Mouse (Mus musculus): ENCODE results near the gene Rspo3.

Gene Rspo3

GRCm38 (mm10) chr10:29535546-29536260 is at the start of gene Rspo3:
Rspo3 (minus strand) TSS chr10:29535867.
- DNase-seq (ENCODE audit: low spot score) = peak; percentile 65

- no peak for DNase-seq (ENCODE audit: low spot score)
Measured at GRCm38 (mm10) chr10:29581940-29582339, 46.3 kb upstream of the Rspo3 start.

- no peak for DNase-seq (ENCODE audit: low spot score)
Measured at GRCm38 (mm10) chr10:29581476-29581875, 45.8 kb upstream of the Rspo3 start.

GRCm38 (mm10) chr10:29555983-29556382 is 20.3 kb upstream of the Rspo3 start:
- DNase-seq (ENCODE audit: low spot score) = peak; percentile 12

GRCm38 (mm10) chr10:29554365-29554764 is 18.7 kb upstream of the Rspo3 start:
- peak; percentile 24 for DNase-seq (ENCODE audit: low spot score)

- DNase-seq (ENCODE audit: low spot score) = no peak
Measured at GRCm38 (mm10) chr10:29542982-29543381, 7.3 kb upstream of the Rspo3 start.

GRCm38 (mm10) chr10:29539516-29539915 is 3.8 kb upstream of the Rspo3 start:
- DNase-seq (ENCODE audit: low spot score) = no peak

GRCm38 (mm10) chr10:29538791-29539190 is 3.1 kb upstream of the Rspo3 start:
- DNase-seq (ENCODE audit: low spot score) = no peak

- DNase-seq (ENCODE audit: low spot score) = no peak
Measured at GRCm38 (mm10) chr10:29534830-29535227, 838 bp downstream of the Rspo3 start.

- peak; percentile 67 for DNase-seq (ENCODE audit: low spot score)
Measured at GRCm38 (mm10) chr10:29533846-29534829, 1.5 kb downstream of the Rspo3 start.

GRCm38 (mm10) chr10:29532821-29533715 is 2.6 kb downstream of the Rspo3 start:
- peak; percentile 92 for DNase-seq (ENCODE audit: low spot score)

- no peak for DNase-seq (ENCODE audit: low spot score)
Measured at GRCm38 (mm10) chr10:29513563-29513962, 22.1 kb downstream of the Rspo3 start.

GRCm38 (mm10) chr10:29508167-29508566 is 27.5 kb downstream of the Rspo3 start:
- peak; percentile 19 for DNase-seq (ENCODE audit: low spot score)

- DNase-seq (ENCODE audit: low spot score) = no peak
Measured at GRCm38 (mm10) chr10:29497205-29497822, 38.4 kb downstream of the Rspo3 start.

GRCm38 (mm10) chr10:29493996-29494395 is 41.7 kb downstream of the Rspo3 start:
- DNase-seq (ENCODE audit: low spot score) = no peak

- DNase-seq (ENCODE audit: low spot score) = no peak
Measured at GRCm38 (mm10) chr10:29480945-29481344, 54.7 kb downstream of the Rspo3 start.

GRCm38 (mm10) chr10:29479401-29479800 is 56.3 kb downstream of the Rspo3 start:
- no peak for DNase-seq (ENCODE audit: low spot score)

- no peak for DNase-seq (ENCODE audit: low spot score)
Measured at GRCm38 (mm10) chr10:29470454-29470853, 65.2 kb downstream of the Rspo3 start.

- no peak for DNase-seq (ENCODE audit: low spot score)
Measured at GRCm38 (mm10) chr10:29460100-29460499, 75.6 kb downstream of the Rspo3 start.

GRCm38 (mm10) chr10:29459632-29460031 is 76.0 kb downstream of the Rspo3 start:
- peak; percentile 19 for DNase-seq (ENCODE audit: low spot score)

GRCm38 (mm10) chr10:29445076-29445475 is 90.6 kb downstream of the Rspo3 start:
- DNase-seq (ENCODE audit: low spot score) = no peak

Data from embryo, embryonic 10.5 days (tissue).